Mouse (Mus musculus) E14TG2a.4 (cell line): Measurements from ENCODE around the gene Clasp1.

Source experiments
- H3K27me3 ChIP-seq: 2 replicates; pipeline ENCODE4 v1.6.1; 2014; ENCODE audit warnings: low read length, control low read depth; ENCODE audit not compliant: insufficient read depth
- H3K36me3 ChIP-seq: 2 replicates; pipeline ENCODE4 v1.6.1; 2014; ENCODE audit warnings: low read length, control low read depth; ENCODE audit not compliant: insufficient read depth
- H3K4me1 ChIP-seq: replicated peaks from 2 replicates; pipeline ENCODE4 v1.6.1; 2014; ENCODE audit warnings: low read depth, low read length, control low read depth
- H3K4me3 ChIP-seq: replicated peaks from 2 replicates; pipeline ENCODE4 v1.5.1; 2014; ENCODE audit warnings: mild to moderate bottlenecking, low read length
- H3K9me3 ChIP-seq: 2 replicates; pipeline ENCODE4 v1.6.1; 2014; ENCODE audit warnings: low read length, control low read depth
- CTCF ChIP-seq: conservative IDR thresholded peaks from 2 replicates; pipeline ENCODE4 v1.5.1; 2014; ENCODE audit warnings: low read length
- NANOG ChIP-seq: IDR thresholded peaks from 2 replicates; pipeline ENCODE4 v1.6.1; 2014; ENCODE audit warnings: borderline replicate concordance, low read length, mixed read lengths
- POU5F1 ChIP-seq: IDR thresholded peaks from 2 replicates; pipeline ENCODE4 v1.6.1; 2014; ENCODE audit warnings: low read length, borderline replicate concordance

Clasp1 gene

DNA sequence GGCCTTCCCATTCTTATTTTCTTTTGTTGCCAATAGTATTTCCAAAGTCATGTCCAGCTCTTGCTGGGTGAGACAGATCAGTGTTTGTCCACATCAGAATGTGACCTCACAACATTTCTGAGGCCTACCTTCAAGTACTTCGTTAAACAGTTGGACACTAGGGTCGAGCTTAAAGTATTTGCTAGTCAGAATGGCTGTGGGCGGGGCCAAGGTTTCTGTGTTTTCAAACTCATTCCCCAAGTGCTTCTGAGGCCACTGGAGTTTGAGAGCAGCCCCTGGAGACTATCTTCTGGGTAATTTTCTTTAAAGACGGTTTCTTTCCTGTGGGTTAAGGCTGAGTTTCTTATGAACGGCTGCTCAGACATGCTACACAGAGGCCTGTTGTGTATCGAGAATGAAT is 9.7 kb downstream of the Clasp1 start:
- Histone ChIP-seq H3K4me3 (no peak overlapping the region), H3K9me3 (no peaks in the 10 kb centered on the region), H3K36me3 (peaks cover 20% of the 10 kb centered on the region; the same call in 1 of the 2 replicates), H3K27me3 (no peaks in the 10 kb centered on the region), H3K4me1 (peaks cover 59% of the 10 kb centered on the region)
- TF ChIP-seq CTCF (no peak), POU5F1 (no peak), NANOG (no peak)

GRCm38 (mm10) chr1:118399625-118400310 is 10.9 kb downstream of the Clasp1 start:
- Histone ChIP-seq H3K4me3 (no peak overlapping the region), H3K9me3 (no peaks in the 10 kb centered on the region), H3K4me1 (peaks cover 59% of the 10 kb centered on the region), H3K27me3 (no peaks in the 10 kb centered on the region), H3K36me3 (peaks cover 20% of the 10 kb centered on the region; the same call in 1 of the 2 replicates)
- TF ChIP-seq NANOG (no peak), POU5F1 (no peak), CTCF (no peak)

DNA sequence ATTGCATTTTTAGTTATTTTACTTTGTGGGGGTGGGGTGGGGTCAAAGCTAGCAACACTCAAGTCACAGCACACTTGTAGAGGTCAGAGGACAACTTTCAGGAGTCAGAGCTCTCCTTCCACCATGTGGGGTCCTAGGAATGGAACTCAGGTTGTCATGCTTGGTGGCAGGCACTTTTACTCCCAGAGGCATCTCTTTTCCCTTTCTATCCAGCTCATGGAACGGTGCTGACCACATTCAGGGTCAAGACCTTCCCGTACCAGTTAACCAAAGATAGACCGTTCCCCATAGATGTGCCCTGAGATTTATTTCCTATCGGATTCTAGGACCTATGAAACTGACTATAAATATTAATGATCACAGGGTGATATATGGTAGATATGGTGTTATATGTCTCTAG is 13.1 kb downstream of the Clasp1 start:
- H3K9me3 ChIP-seq: no peaks in the 10 kb centered on the region
- H3K36me3 ChIP-seq: peaks cover 24% of the 10 kb centered on the region; the same call in 1 of the 2 replicates
- no peak for TF ChIP-seq CTCF
- no peak for TF ChIP-seq NANOG
- TF ChIP-seq POU5F1: no peak
- no peak overlapping the region for H3K4me3 ChIP-seq
- no peaks in the 10 kb centered on the region for H3K27me3 ChIP-seq
- peaks cover 52% of the 10 kb centered on the region for H3K4me1 ChIP-seq

DNA sequence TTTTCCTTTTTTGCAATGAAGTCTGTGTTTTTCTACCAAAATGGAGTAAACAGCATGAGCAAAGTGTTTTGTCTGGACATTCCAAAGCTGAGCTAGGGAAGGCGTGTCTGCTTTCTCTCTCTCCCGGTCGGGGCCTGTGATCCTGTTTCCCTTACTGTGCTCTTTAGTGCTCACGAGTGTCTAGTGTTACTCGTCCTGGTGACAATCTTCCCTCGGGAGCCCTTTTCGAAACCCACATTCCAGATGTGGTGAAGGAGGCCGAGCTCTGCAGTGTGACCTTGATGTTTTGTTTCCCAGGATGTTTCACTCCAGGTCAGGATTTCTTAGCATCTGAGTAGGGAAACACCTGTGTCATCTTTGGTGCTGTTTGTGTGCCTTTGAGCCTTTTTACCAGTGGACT is 13.7 kb downstream of the Clasp1 start:
- Histone ChIP-seq H3K9me3 (no peaks in the 10 kb centered on the region), H3K4me3 (no peak overlapping the region), H3K27me3 (no peaks in the 10 kb centered on the region), H3K4me1 (peaks cover 58% of the 10 kb centered on the region), H3K36me3 (peaks cover 24% of the 10 kb centered on the region; the same call in 1 of the 2 replicates)
- TF ChIP-seq POU5F1: no peak
- no peak for TF ChIP-seq CTCF
- TF ChIP-seq NANOG: no peak

GRCm38 (mm10) chr1:118402966-118403365 is 14.1 kb downstream of the Clasp1 start:
- H3K4me3 ChIP-seq: no peak overlapping the region
- H3K27me3 ChIP-seq: no peaks in the 10 kb centered on the region
- H3K9me3 ChIP-seq: no peaks in the 10 kb centered on the region
- no peak for TF ChIP-seq POU5F1
- peaks cover 24% of the 10 kb centered on the region; the same call in 1 of the 2 replicates for H3K36me3 ChIP-seq
- peaks cover 58% of the 10 kb centered on the region for H3K4me1 ChIP-seq

- Histone ChIP-seq H3K4me1 (peaks cover 57% of the 10 kb centered on the region), H3K9me3 (no peaks in the 10 kb centered on the region), H3K4me3 (no peak overlapping the region), H3K36me3 (peaks cover 24% of the 10 kb centered on the region; the same call in 1 of the 2 replicates), H3K27me3 (no peaks in the 10 kb centered on the region)
- TF ChIP-seq NANOG (no peak), POU5F1 (no peak), CTCF (no peak)
These were observed 14.6 kb downstream of the Clasp1 start for GRCm38 (mm10) chr1:118403440-118403839.

GRCm38 (mm10) chr1:118407586-118408250 is 18.9 kb downstream of the Clasp1 start:
- no peak for TF ChIP-seq POU5F1
- no peak for TF ChIP-seq NANOG
- TF ChIP-seq CTCF: no peak
- peaks cover 21% of the 10 kb centered on the region; the same call in 1 of the 2 replicates for H3K36me3 ChIP-seq
- H3K27me3 ChIP-seq: no peaks in the 10 kb centered on the region
- no peaks in the 10 kb centered on the region for H3K9me3 ChIP-seq
- H3K4me3 ChIP-seq: no peak overlapping the region
- H3K4me1 ChIP-seq: peaks cover 57% of the 10 kb centered on the region

DNA sequence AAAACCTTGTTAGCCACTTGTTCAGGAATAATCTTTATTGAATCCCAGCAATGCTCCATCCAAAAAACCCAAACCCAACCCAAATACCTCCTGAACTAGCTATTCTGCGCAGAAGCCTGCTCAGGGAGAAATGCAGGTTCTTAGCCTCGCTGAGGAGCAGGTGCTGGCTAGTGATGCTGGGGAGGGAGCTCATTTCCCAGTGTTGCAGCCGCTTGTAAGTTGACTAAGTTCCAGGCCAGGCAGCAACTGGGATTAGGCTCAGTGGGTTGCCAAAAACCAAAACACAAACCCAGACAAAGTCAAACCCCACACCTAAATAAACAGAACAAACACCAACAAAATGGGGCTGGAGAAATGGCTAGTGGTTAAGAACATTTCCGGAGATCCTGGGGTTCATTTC is 20.4 kb downstream of the Clasp1 start:
- H3K27me3 ChIP-seq: no peaks in the 10 kb centered on the region
- TF ChIP-seq POU5F1 (no peak), NANOG (no peak), CTCF (no peak)
- H3K9me3 ChIP-seq: no peaks in the 10 kb centered on the region
- no peak overlapping the region for H3K4me3 ChIP-seq
- H3K4me1 ChIP-seq: peaks cover 60% of the 10 kb centered on the region
- H3K36me3 ChIP-seq: peaks cover 14% of the 10 kb centered on the region; the same call in 1 of the 2 replicates

DNA sequence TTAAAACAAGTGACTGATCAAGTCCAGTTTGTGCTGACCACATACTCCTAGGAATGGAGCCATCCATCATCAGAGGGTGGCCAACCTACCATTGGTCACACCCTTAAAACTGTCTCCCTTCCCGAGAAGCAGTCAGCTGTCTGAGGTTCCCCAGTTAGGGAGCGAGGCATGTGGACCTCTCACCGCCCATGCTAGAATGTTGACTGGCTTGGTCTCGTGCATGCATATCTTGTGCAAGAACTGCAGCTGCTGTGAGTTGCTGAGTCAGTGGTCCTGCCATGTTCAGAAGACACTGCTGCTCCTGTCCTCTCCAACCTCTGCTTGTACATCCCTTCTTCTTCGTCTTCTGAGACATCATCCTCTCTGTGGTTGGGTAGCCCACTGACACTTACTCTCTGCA is 22.0 kb downstream of the Clasp1 start:
- Histone ChIP-seq H3K4me1 (peaks cover 69% of the 10 kb centered on the region), H3K4me3 (no peak overlapping the region), H3K27me3 (no peaks in the 10 kb centered on the region), H3K9me3 (no peaks in the 10 kb centered on the region), H3K36me3 (peaks cover 7% of the 10 kb centered on the region; the same call in 1 of the 2 replicates)
- TF ChIP-seq NANOG: no peak
- no peak for TF ChIP-seq CTCF
